Mouse (Mus musculus): Measurements from ENCODE around the gene Resf1.
A peak's percentile ranks its signal among the peaks of the same experiment; 100 is the strongest.
"Not testable (repeated sequence)": the region's sequence is repeated elsewhere in the genome, so short reads cannot be mapped to it uniquely, and the experiment has no call there.

Resf1 gene

DNA sequence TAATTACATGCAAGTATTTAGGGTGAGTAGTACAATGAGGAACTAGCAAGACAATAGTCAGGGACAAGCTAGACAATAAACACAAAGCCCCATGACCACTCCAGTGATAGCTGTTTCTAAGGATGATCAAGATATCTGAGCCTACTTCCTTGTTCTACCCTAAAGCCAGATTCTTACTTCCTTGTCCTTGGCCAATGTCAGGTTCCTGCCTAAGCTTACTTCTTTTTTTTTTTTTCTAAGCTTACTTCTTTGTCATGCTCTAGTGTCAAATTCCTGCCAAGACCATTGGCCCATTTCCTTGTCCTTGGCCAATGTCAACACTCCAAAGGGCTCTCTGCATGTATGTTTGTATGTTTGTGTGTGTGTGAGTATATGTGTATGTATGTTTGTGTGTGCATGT lies 47.9 kb downstream of the Resf1 start:
- no peaks in the 10 kb centered on the region for H3K36me3 ChIP-seq (ENCODE audit: insufficient read depth, low read length)
- no peaks in the 10 kb centered on the region; the same call in 1 of the 2 replicates for H3K4me1 ChIP-seq (replicated peaks; ENCODE audit: low read depth, low read length)
- TF ChIP-seq CTCF (conservative IDR thresholded peaks at IDR 0.05; ENCODE audit: low read length) (no peak), POU5F1 (IDR thresholded peaks at IDR 0.05; ENCODE audit: borderline replicate concordance, low read length) (no peak), NANOG (IDR thresholded peaks at IDR 0.05; ENCODE audit: borderline replicate concordance, low read length) (peak; percentile 51; the same call in 1 of the 2 replicates)
- peaks cover 53% of the 10 kb centered on the region for H3K9me3 ChIP-seq (ENCODE audit: low read length)
- H3K4me3 ChIP-seq (replicated peaks; ENCODE audit: low read length): no peak overlapping the region
- no peaks in the 10 kb centered on the region for H3K27me3 ChIP-seq (ENCODE audit: insufficient read depth, low read length)

DNA sequence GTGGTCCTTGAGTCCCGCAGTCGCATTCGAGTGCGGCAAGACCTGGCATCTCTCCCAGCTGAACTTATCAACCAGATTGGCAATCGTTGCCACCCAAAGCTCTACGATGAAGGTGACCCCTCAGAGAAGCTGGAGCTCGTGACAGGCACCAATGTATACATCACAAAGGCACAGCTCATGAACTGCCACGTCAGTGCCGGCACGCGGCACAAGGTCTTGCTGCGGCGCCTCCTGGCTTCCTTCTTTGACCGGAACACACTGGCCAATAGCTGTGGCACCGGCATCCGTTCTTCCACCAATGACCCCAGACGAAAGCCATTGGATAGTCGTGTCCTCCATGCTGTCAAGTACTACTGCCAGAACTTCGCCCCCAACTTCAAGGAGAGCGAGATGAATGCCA lies 53.3 kb downstream of the Resf1 start:
- not testable (repeated sequence) for H3K4me3 ChIP-seq (replicated peaks; ENCODE audit: low read length); H3K4me1 ChIP-seq (replicated peaks; ENCODE audit: low read depth, low read length); H3K27me3 ChIP-seq (ENCODE audit: insufficient read depth, low read length); H3K36me3 ChIP-seq (ENCODE audit: insufficient read depth, low read length)
- H3K9me3 ChIP-seq (ENCODE audit: low read length): peaks cover 90% of the 10 kb centered on the region

DNA sequence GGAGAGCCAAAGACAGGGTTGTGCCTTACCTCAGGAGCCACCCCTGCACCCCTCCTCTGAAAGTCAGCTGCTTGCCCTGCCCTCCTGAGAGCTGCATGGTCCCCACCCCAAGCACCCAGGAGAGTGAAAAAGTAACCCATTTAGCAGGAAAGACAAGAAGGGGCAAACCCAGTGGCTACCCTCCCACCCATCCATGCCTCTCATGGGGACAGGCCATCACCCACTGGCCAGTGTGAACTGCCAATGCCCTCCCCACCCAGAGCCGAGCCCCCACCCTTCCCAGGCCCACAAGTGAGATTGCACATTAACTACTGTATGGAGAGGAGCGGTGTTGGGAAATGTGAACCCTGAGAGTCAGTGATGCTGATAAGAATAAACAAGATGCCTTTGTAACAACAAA lies 56.8 kb downstream of the Resf1 start:
- not testable (repeated sequence) for H3K4me1 ChIP-seq (replicated peaks; ENCODE audit: low read depth, low read length); H3K4me3 ChIP-seq (replicated peaks; ENCODE audit: low read length); H3K27me3 ChIP-seq (ENCODE audit: insufficient read depth, low read length); H3K36me3 ChIP-seq (ENCODE audit: insufficient read depth, low read length)
- peaks cover 78% of the 10 kb centered on the region for H3K9me3 ChIP-seq (ENCODE audit: low read length)

DNA sequence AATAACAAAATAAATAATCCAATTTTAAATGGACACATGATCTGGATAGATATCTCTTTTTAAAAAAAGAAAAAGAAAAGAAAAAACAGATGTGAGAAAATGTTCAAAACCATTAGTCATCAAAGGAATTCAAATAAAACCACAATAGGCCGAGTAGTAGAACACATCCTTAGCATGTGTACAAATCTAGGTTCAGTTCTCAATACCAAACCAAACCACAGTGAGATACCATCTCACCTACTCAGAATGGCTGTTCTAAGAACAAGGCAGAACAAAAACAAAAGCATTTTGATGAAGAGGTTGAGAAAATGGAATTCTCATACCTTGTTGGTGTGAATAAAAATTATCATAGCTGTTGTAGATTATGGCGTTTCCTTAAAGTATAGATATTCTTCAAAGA lies 57.2 kb downstream of the Resf1 start:
- no peak for TF ChIP-seq POU5F1 (IDR thresholded peaks at IDR 0.05; ENCODE audit: borderline replicate concordance, low read length)
- TF ChIP-seq CTCF (conservative IDR thresholded peaks at IDR 0.05; ENCODE audit: low read length): no peak
- TF ChIP-seq NANOG (IDR thresholded peaks at IDR 0.05; ENCODE audit: borderline replicate concordance, low read length): no peak
- no peak overlapping the region for H3K4me3 ChIP-seq (replicated peaks; ENCODE audit: low read length)

DNA sequence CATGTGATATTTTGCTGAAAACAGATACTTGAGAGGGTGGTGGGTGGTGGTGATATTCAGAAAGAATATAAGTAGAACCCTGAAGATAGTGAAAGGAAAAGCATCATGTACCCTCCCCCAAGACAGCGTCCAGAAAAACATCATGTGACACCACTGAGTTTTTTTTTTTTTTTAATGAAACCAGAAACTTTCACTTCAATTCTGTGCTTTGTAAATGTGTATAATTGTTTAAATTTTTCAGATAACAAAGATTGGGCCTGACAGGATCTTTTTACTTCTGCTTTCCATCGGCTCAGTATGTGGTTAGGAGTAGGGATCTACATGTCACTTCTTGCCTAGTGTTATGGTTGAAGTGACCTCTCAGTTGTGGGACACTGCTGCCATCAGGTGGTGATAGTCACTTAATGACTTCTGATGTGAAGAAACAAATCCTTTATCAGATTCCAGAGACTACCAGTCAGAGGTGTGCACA lies 65.8 kb downstream of the Resf1 start:
- peaks cover 3% of the 10 kb centered on the region; the same call in 1 of the 2 replicates for H3K9me3 ChIP-seq (ENCODE audit: low read length)
- no peak overlapping the region for H3K4me3 ChIP-seq (replicated peaks; ENCODE audit: low read length)
- H3K4me1 ChIP-seq (replicated peaks; ENCODE audit: low read depth, low read length): peaks cover 15% of the 10 kb centered on the region
- no peaks in the 10 kb centered on the region for H3K27me3 ChIP-seq (ENCODE audit: insufficient read depth, low read length)
- H3K36me3 ChIP-seq (ENCODE audit: insufficient read depth, low read length): no peaks in the 10 kb centered on the region
- TF ChIP-seq CTCF (conservative IDR thresholded peaks at IDR 0.05; ENCODE audit: low read length): peak; percentile 34
- TF ChIP-seq POU5F1 (IDR thresholded peaks at IDR 0.05; ENCODE audit: borderline replicate concordance, low read length): no peak

More for the DNA sequence above, 57.2 kb downstream of the Resf1 start:
- Histone ChIP-seq H3K36me3 (ENCODE audit: insufficient read depth, low read length) (peaks cover 5% of the 10 kb centered on the region; the same call in 1 of the 2 replicates), H3K4me1 (replicated peaks; ENCODE audit: low read depth, low read length) (no peaks in the 10 kb centered on the region), H3K27me3 (ENCODE audit: insufficient read depth, low read length) (no peaks in the 10 kb centered on the region), H3K9me3 (ENCODE audit: low read length) (peaks cover 74% of the 10 kb centered on the region)

DNA sequence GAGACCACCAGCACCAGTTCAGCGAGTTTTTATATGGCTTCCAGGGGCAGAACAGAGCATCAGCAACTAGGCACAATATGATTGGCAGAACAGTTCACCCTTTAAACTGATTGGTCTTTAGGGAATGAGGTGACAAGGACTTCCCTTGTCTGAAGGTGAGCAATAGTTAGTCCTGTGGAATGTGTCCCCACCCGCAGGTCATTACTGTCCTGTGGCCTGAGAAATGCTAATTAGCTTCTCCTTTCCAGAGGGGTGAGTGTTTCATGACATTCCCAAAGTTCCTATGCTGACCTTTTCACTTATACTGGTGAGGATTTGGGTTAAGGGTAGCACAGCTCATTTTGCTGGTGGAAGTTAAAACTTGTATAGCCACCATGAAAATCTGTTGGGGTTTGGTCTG lies 74.3 kb downstream of the Resf1 start:
- no peaks in the 10 kb centered on the region for H3K9me3 ChIP-seq (ENCODE audit: low read length)
- H3K27me3 ChIP-seq (ENCODE audit: insufficient read depth, low read length): no peaks in the 10 kb centered on the region
- H3K36me3 ChIP-seq (ENCODE audit: insufficient read depth, low read length): no peaks in the 10 kb centered on the region
- TF ChIP-seq POU5F1 (IDR thresholded peaks at IDR 0.05; ENCODE audit: borderline replicate concordance, low read length): no peak
- TF ChIP-seq NANOG (IDR thresholded peaks at IDR 0.05; ENCODE audit: borderline replicate concordance, low read length): no peak
- no peak for TF ChIP-seq CTCF (conservative IDR thresholded peaks at IDR 0.05; ENCODE audit: low read length)
- no peak overlapping the region for H3K4me3 ChIP-seq (replicated peaks; ENCODE audit: low read length)
- no peaks in the 10 kb centered on the region; the same call in 1 of the 2 replicates for H3K4me1 ChIP-seq (replicated peaks; ENCODE audit: low read depth, low read length)

Measured in E14TG2a.4 (cell line).